Mouse (Mus musculus): ENCODE results near the gene Mrps6. TPM values are rescaled to one million over a fixed set of nuclear protein-coding genes. Genes with fewer than 3 reads are reported as not detected.
A peak's percentile ranks its signal among the peaks of the same experiment; 100 is the strongest.

The Mrps6 gene
- polyA plus RNA-seq, 1 experiment from 2014 or later = 139 TPM

DNA sequence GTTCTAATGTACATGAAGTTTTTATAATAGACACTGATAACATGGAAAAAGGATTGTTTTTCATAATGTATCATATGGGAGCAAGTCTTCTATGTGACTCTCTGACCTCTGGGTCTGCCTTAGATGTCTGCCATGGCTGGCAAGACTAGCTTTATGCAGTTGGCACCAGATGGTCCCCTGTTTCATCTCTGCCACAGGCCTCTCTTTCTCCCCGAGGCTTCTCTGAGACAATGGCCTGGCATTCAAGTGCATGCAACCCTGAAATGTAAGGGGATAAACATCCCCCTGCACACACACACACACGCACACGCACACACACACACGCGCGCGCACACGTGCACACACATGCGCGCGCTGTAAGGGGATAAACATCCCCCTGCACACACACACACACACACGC, 83.0 kb downstream of the Mrps6 start:
- Histone ChIP-seq H3K4me1 (replicated peaks; ENCODE audit: control insufficient read depth, insufficient read depth, low read length) (peaks cover 10% of the 10 kb centered on the region), H3K9ac (ENCODE audit: low read depth, low read length) (no peak overlapping the region), H3K9me3 (ENCODE audit: control insufficient read depth, low read length) (no peaks in the 10 kb centered on the region), H3K36me3 (ENCODE audit: control insufficient read depth, insufficient read depth, low read length) (no peaks in the 10 kb centered on the region), H3K4me3 (ENCODE audit: low read depth, low read length) (no peak overlapping the region), H3K27me3 (ENCODE audit: control insufficient read depth, insufficient read depth, low read length) (no peaks in the 10 kb centered on the region), H3K4me2 (replicated peaks; ENCODE audit: low read depth, low read length) (no peak overlapping the region), H3K27ac (ENCODE audit: low read depth, low read length) (no peak overlapping the region)
- 92% methylated on average over 12 of the region's 12 CpGs for WGBS
- DNase-seq (ENCODE audit: low spot score) (no peak), ATAC-seq (ENCODE audit: low FRiP score) (no peak)

DNA sequence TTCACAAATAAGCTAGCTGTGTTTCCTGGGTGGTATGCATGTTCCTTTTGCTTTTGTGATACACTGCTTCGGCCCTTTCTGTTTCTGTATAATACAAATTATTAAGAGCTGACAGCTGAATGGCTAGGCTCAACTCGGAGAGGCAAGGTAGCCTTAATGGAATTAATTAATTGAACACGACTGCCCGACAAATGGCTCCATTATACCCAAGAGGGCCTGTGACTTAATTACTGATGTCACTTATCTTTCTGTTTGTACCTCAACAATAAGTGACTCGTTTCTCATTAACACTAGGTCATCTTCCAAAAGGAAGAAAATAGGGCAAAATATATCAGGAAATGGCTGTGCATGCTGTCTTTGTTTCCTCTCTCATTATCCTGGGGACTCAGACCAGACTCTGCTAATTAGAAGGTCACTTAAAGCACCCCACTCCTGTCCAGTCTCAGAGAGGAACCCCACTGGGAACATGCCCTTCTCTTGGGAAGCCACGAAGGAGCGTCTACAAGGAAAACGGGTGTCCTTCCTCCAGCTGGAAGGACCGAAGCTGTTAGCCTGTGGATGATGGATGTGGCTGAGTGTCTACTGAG, 84.4 kb downstream of the Mrps6 start:
- no peaks in the 10 kb centered on the region for H3K27me3 ChIP-seq (ENCODE audit: control insufficient read depth, insufficient read depth, low read length)
- 63% methylated on average over 9 of the region's 9 CpGs for WGBS
- peaks cover 10% of the 10 kb centered on the region for H3K4me1 ChIP-seq (replicated peaks; ENCODE audit: control insufficient read depth, insufficient read depth, low read length)
- no peak overlapping the region for H3K4me2 ChIP-seq (replicated peaks; ENCODE audit: low read depth, low read length)
- no peak overlapping the region for H3K9ac ChIP-seq (ENCODE audit: low read depth, low read length)
- H3K36me3 ChIP-seq (ENCODE audit: control insufficient read depth, insufficient read depth, low read length) = no peaks in the 10 kb centered on the region
- H3K9me3 ChIP-seq (ENCODE audit: control insufficient read depth, low read length) = no peaks in the 10 kb centered on the region
- DNase-seq (ENCODE audit: low spot score) (no peak), ATAC-seq (ENCODE audit: low FRiP score) (no peak)
- no peak overlapping the region for H3K27ac ChIP-seq (ENCODE audit: low read depth, low read length)
- no peak overlapping the region for H3K4me3 ChIP-seq (ENCODE audit: low read depth, low read length)

DNA sequence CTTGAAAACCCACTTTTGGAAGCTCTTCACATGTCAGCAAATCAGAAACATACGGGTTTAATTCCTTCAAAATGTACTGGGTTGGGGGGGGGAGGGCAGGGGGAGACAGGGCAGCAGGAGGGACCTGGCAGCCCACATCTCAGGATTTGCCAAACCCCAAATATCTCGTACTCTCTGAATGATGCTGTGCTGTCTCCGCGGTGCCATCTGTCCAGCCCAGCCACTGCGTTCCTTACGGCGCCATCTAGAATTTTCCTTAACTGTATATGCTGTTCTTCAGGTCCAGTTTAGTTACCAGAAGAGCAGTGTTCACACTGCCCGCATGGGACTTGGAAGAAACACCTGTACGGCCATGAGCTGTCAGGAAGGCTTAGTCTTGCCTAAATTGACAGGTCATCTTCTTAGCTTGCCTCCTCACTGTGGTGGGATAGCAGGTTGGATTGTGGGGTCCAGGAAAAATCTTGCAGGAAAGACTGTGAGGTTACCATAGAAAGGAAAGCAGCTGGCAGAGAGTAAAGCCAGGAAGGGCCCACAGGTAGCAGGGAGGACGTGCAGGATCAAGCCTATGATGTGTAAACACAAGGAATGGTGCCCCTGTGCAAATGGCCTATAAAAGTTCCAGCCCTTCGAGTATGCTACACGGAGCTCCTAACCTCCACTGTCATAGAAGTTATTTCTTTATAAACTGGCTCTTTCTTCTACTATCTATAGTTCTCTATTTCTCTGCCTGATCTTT, 89.7 kb downstream of the Mrps6 start:
- H3K9ac ChIP-seq (ENCODE audit: low read depth, low read length) = no peak overlapping the region
- no peaks in the 10 kb centered on the region for H3K36me3 ChIP-seq (ENCODE audit: control insufficient read depth, insufficient read depth, low read length)
- H3K27ac ChIP-seq (ENCODE audit: low read depth, low read length) = no peak overlapping the region
- no peaks in the 10 kb centered on the region for H3K27me3 ChIP-seq (ENCODE audit: control insufficient read depth, insufficient read depth, low read length)
- 89% methylated on average over 12 of the region's 12 CpGs for WGBS
- DNase-seq (ENCODE audit: low spot score) (no peak), ATAC-seq (ENCODE audit: low FRiP score) (no peak)
- no peak overlapping the region for H3K4me3 ChIP-seq (ENCODE audit: low read depth, low read length)
- no peak overlapping the region for H3K4me2 ChIP-seq (replicated peaks; ENCODE audit: low read depth, low read length)
- H3K4me1 ChIP-seq (replicated peaks; ENCODE audit: control insufficient read depth, insufficient read depth, low read length) = peaks cover 3% of the 10 kb centered on the region; the same call in 1 of the 2 replicates
- no peaks in the 10 kb centered on the region for H3K9me3 ChIP-seq (ENCODE audit: control insufficient read depth, low read length)

DNA sequence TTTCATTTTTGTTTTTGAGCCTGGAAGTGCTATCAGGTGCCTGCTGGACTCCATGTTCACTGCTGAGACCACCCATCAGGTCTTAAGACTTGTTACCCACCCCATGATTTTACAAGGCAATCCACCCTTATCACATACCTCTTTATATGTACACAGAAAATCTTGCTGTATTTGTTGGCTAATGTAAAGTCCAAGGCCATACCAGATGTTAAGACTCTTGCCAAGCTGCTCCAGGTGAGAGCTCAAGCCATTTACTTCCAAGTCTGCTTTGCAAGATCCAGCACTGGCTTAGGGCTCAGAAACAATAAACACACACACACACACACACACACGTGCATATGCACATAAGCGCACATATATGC, 90.3 kb downstream of the Mrps6 start:
- no peak overlapping the region for H3K9ac ChIP-seq (ENCODE audit: low read depth, low read length)
- DNase-seq (ENCODE audit: low spot score) = no peak

DNA sequence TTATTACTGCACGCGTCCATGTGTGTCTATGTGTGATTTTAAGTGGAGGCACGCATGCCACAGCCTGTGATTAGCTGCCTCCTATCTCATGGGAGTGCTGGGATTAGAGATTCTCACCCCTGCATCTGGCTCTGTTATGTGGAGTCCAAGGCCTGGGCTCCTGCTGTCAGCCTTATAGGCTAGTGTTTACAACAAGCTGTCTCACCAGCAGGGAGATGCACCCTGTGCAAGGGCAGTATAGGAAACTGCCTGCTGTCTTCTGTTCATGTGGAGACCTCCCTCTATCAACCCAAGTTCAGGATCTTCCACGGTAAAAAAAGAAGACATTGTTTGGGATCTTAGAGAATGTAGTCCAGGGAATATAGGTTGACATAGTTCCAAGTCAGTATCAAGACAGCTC, 92.9 kb downstream of the Mrps6 start:
- Histone ChIP-seq H3K9ac (ENCODE audit: low read depth, low read length) (no peak overlapping the region), H3K27me3 (ENCODE audit: control insufficient read depth, insufficient read depth, low read length) (no peaks in the 10 kb centered on the region), H3K36me3 (ENCODE audit: control insufficient read depth, insufficient read depth, low read length) (no peaks in the 10 kb centered on the region), H3K4me1 (replicated peaks; ENCODE audit: control insufficient read depth, insufficient read depth, low read length) (peaks cover 3% of the 10 kb centered on the region; the same call in 1 of the 2 replicates), H3K27ac (ENCODE audit: low read depth, low read length) (no peak overlapping the region), H3K4me2 (replicated peaks; ENCODE audit: low read depth, low read length) (no peak overlapping the region), H3K4me3 (ENCODE audit: low read depth, low read length) (no peak overlapping the region), H3K9me3 (ENCODE audit: control insufficient read depth, low read length) (no peaks in the 10 kb centered on the region)
- ATAC-seq (ENCODE audit: low FRiP score) (no peak), DNase-seq (ENCODE audit: low spot score) (no peak)
- WGBS = 65% methylated on average over 4 of the region's 4 CpGs

More for the DNA sequence above, 90.3 kb downstream of the Mrps6 start:
- H3K4me3 ChIP-seq (ENCODE audit: low read depth, low read length) = no peak overlapping the region
- 90% methylated on average over 2 of the region's 2 CpGs for WGBS
- no peaks in the 10 kb centered on the region for H3K9me3 ChIP-seq (ENCODE audit: control insufficient read depth, low read length)
- H3K27ac ChIP-seq (ENCODE audit: low read depth, low read length) = no peak overlapping the region
- H3K4me2 ChIP-seq (replicated peaks; ENCODE audit: low read depth, low read length) = no peak overlapping the region
- ATAC-seq (ENCODE audit: low FRiP score) = no peak
- peaks cover 3% of the 10 kb centered on the region; the same call in 1 of the 2 replicates for H3K4me1 ChIP-seq (replicated peaks; ENCODE audit: control insufficient read depth, insufficient read depth, low read length)
- no peaks in the 10 kb centered on the region for H3K27me3 ChIP-seq (ENCODE audit: control insufficient read depth, insufficient read depth, low read length)
- no peaks in the 10 kb centered on the region for H3K36me3 ChIP-seq (ENCODE audit: control insufficient read depth, insufficient read depth, low read length)

DNA sequence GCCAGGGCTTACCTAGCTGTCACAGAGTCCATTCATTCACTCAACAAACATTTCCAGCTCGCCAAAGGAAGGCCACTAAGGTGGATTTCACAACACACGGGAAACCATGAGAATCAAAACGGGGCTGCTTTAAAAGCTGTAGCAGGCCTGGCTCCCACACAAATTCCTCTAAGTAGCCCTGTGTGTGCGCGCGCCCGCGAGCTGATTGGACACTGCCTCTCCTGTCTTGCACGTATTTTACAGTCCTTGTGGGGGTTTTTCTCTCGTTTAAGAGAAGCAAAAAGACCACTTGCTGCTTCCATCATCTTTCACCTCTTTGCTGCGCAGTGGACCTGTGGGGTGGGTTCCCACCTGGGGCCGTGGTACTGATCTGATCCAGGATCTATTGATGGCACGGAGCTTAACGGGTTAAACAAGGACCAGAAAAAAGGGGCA, 100.0 kb downstream of the Mrps6 start:
- H3K4me3 ChIP-seq (ENCODE audit: low read depth, low read length) = peak overlapping the region; percentile 45
- H3K9me3 ChIP-seq (ENCODE audit: control insufficient read depth, low read length) = no peaks in the 10 kb centered on the region
- peak overlapping the region; percentile 81 for H3K4me2 ChIP-seq (replicated peaks; ENCODE audit: low read depth, low read length)
- H3K27ac ChIP-seq (ENCODE audit: low read depth, low read length) = peak overlapping the region; percentile 25
- H3K4me1 ChIP-seq (replicated peaks; ENCODE audit: control insufficient read depth, insufficient read depth, low read length) = peaks cover 3% of the 10 kb centered on the region; the same call in 1 of the 2 replicates
- H3K36me3 ChIP-seq (ENCODE audit: control insufficient read depth, insufficient read depth, low read length) = no peaks in the 10 kb centered on the region
- 5% methylated on average over 14 of the region's 14 CpGs for WGBS
- no peaks in the 10 kb centered on the region for H3K27me3 ChIP-seq (ENCODE audit: control insufficient read depth, insufficient read depth, low read length)
- H3K9ac ChIP-seq (ENCODE audit: low read depth, low read length) = peak overlapping the region; percentile 54
- ATAC-seq (ENCODE audit: low FRiP score) (peak; percentile 75), DNase-seq (ENCODE audit: low spot score) (peak; percentile 66)

DNA sequence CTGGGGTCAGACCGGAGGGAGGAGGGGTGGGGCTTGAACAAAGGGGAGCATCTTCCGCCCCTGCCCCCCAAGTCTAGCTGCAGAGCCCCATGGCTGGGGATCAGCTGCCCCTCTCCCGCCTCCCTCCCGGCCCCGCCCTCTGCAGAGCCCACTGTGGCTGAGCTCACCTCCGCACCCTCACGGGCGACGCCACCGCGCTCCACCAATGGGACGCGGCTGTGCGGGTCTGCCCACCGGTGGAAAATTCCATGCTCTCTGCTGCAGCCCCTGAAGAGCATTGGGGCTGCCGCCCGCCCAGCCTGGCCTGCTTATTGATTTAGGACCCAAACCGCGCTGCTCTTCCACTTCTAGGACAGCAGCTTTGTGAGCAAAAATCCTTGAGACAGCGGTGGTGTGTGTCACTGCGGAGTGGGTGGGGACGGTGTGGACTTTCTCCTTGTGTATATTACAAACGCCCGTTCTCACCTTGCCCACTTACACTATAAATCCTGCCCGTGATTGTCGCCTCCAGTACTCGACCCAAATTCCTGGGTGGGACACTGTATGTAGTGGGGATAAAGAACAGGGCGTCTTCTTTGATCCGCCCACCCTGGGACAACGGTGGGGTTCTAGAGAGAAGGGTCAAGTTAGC, 100.5 kb downstream of the Mrps6 start:
- DNase-seq (ENCODE audit: low spot score) (peak; percentile 77), ATAC-seq (ENCODE audit: low FRiP score) (peak; percentile 91)
- Histone ChIP-seq H3K4me3 (ENCODE audit: low read depth, low read length) (peak overlapping the region; percentile 45), H3K27me3 (ENCODE audit: control insufficient read depth, insufficient read depth, low read length) (no peaks in the 10 kb centered on the region), H3K36me3 (ENCODE audit: control insufficient read depth, insufficient read depth, low read length) (no peaks in the 10 kb centered on the region), H3K4me2 (replicated peaks; ENCODE audit: low read depth, low read length) (peak overlapping the region; percentile 81), H3K9ac (ENCODE audit: low read depth, low read length) (peak overlapping the region; percentile 54), H3K4me1 (replicated peaks; ENCODE audit: control insufficient read depth, insufficient read depth, low read length) (peaks cover 3% of the 10 kb centered on the region; the same call in 1 of the 2 replicates), H3K27ac (ENCODE audit: low read depth, low read length) (peak overlapping the region; percentile 25), H3K9me3 (ENCODE audit: control insufficient read depth, low read length) (no peaks in the 10 kb centered on the region)
- whole genome bisulfite sequencing = 3% methylated on average over 30 of the region's 30 CpGs

DNA sequence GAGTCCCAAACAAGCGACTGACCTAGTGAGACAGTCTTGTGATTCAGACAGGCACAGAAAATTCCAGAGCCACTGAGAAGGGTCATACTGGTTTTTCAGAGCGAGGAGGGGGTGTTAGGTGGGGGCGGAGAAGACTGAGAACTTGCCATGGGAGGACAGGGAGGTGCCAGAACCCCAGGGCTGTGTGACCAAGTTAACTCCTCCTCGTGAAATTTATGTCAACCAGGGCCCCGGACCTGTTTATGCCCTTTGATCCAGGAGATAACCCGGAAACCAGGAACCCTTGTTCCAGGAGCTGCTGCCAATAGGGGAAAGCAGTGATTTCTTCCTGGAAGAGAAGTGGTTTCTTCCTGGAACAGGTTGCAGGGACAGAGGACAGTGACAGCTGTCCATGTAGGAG, 101.0 kb downstream of the Mrps6 start:
- H3K9me3 ChIP-seq (ENCODE audit: control insufficient read depth, low read length) = no peaks in the 10 kb centered on the region
- no peak overlapping the region for H3K27ac ChIP-seq (ENCODE audit: low read depth, low read length)
- 45% methylated on average over 6 of the region's 6 CpGs for WGBS
- H3K4me2 ChIP-seq (replicated peaks; ENCODE audit: low read depth, low read length) = peak overlapping the region; percentile 81
- no peaks in the 10 kb centered on the region for H3K27me3 ChIP-seq (ENCODE audit: control insufficient read depth, insufficient read depth, low read length)
- peak overlapping the region; percentile 54 for H3K9ac ChIP-seq (ENCODE audit: low read depth, low read length)
- H3K36me3 ChIP-seq (ENCODE audit: control insufficient read depth, insufficient read depth, low read length) = no peaks in the 10 kb centered on the region
- H3K4me1 ChIP-seq (replicated peaks; ENCODE audit: control insufficient read depth, insufficient read depth, low read length) = peaks cover 3% of the 10 kb centered on the region; the same call in 1 of the 2 replicates
- no peak for ATAC-seq (ENCODE audit: low FRiP score)
- no peak for DNase-seq (ENCODE audit: low spot score)
- H3K4me3 ChIP-seq (ENCODE audit: low read depth, low read length) = peak overlapping the region; percentile 45

Data from hindbrain, embryonic 11.5 days (tissue).